Mouse (Mus musculus): ENCODE measurements around the gene Sypl2. TPM values are rescaled to one million over a fixed set of nuclear protein-coding genes. Genes with fewer than 3 reads are reported as not detected.
A peak's percentile ranks its signal among the peaks of the same experiment; 100 is the strongest.

The Sypl2 gene
- polyA plus RNA-seq, 1 experiment: not detected

- TF ChIP-seq GATA1 (IDR thresholded peaks at IDR 0.05; ENCODE audit: borderline replicate concordance, low read length) (no peak), FLI1 (IDR thresholded peaks at IDR 0.05; ENCODE audit: low read length) (no peak)
- peaks cover 51% of the 10 kb centered on the region for H3K36me3 ChIP-seq (replicated peaks; ENCODE audit: low read length)
- H3K4me1 ChIP-seq: peaks cover 46% of the 10 kb centered on the region
- no peaks in the 10 kb centered on the region for H3K9me3 ChIP-seq
- H3K27me3 ChIP-seq (replicated peaks): peaks cover 2% of the 10 kb centered on the region
- no peak overlapping the region for H3K4me3 ChIP-seq (replicated peaks)
Measured at GRCm38 (mm10) chr3:108206731-108207375, 19.6 kb downstream of the Sypl2 start.

- peaks cover 51% of the 10 kb centered on the region for H3K36me3 ChIP-seq (replicated peaks; ENCODE audit: low read length)
- peaks cover 50% of the 10 kb centered on the region for H3K4me1 ChIP-seq
- H3K9me3 ChIP-seq: no peaks in the 10 kb centered on the region
- no peak overlapping the region for H3K4me3 ChIP-seq (replicated peaks)
- no peak for TF ChIP-seq FLI1 (IDR thresholded peaks at IDR 0.05; ENCODE audit: low read length)
- TF ChIP-seq GATA1 (IDR thresholded peaks at IDR 0.05; ENCODE audit: borderline replicate concordance, low read length): no peak
- no peaks in the 10 kb centered on the region for H3K27me3 ChIP-seq (replicated peaks)
Measured at GRCm38 (mm10) chr3:108205601-108206000, 20.8 kb downstream of the Sypl2 start.

- H3K27me3 ChIP-seq (replicated peaks): no peaks in the 10 kb centered on the region
- peaks cover 52% of the 10 kb centered on the region for H3K36me3 ChIP-seq (replicated peaks; ENCODE audit: low read length)
- no peak overlapping the region for H3K4me3 ChIP-seq (replicated peaks)
- H3K9me3 ChIP-seq: no peaks in the 10 kb centered on the region
- TF ChIP-seq GATA1 (IDR thresholded peaks at IDR 0.05; ENCODE audit: borderline replicate concordance, low read length) (no peak), FLI1 (IDR thresholded peaks at IDR 0.05; ENCODE audit: low read length) (no peak)
- peaks cover 52% of the 10 kb centered on the region for H3K4me1 ChIP-seq
Measured at GRCm38 (mm10) chr3:108204470-108204869, 22.0 kb downstream of the Sypl2 start.

- Histone ChIP-seq H3K36me3 (replicated peaks; ENCODE audit: low read length) (peaks cover 59% of the 10 kb centered on the region), H3K4me1 (peaks cover 52% of the 10 kb centered on the region)
Measured at GRCm38 (mm10) chr3:108203621-108204325, 22.7 kb downstream of the Sypl2 start.

GRCm38 (mm10) chr3:108203212-108203611, 23.2 kb downstream of the Sypl2 start:
- no peak for TF ChIP-seq FLI1 (IDR thresholded peaks at IDR 0.05; ENCODE audit: low read length)
- TF ChIP-seq GATA1 (IDR thresholded peaks at IDR 0.05; ENCODE audit: borderline replicate concordance, low read length): no peak
- Histone ChIP-seq H3K27me3 (replicated peaks) (no peaks in the 10 kb centered on the region), H3K4me1 (peaks cover 48% of the 10 kb centered on the region), H3K36me3 (replicated peaks; ENCODE audit: low read length) (peaks cover 64% of the 10 kb centered on the region), H3K4me3 (replicated peaks) (no peak overlapping the region), H3K9me3 (no peaks in the 10 kb centered on the region)

More at GRCm38 (mm10) chr3:108203621-108204325, 22.7 kb downstream of the Sypl2 start:
- TF ChIP-seq GATA1 (IDR thresholded peaks at IDR 0.05; ENCODE audit: borderline replicate concordance, low read length) (no peak), FLI1 (IDR thresholded peaks at IDR 0.05; ENCODE audit: low read length) (no peak)
- no peaks in the 10 kb centered on the region for H3K27me3 ChIP-seq (replicated peaks)
- no peak overlapping the region for H3K4me3 ChIP-seq (replicated peaks)
- no peaks in the 10 kb centered on the region for H3K9me3 ChIP-seq

GRCm38 (mm10) chr3:108202506-108202905, 23.9 kb downstream of the Sypl2 start:
- Histone ChIP-seq H3K36me3 (replicated peaks; ENCODE audit: low read length) (peaks cover 69% of the 10 kb centered on the region), H3K4me3 (replicated peaks) (no peak overlapping the region), H3K4me1 (peaks cover 52% of the 10 kb centered on the region), H3K27me3 (replicated peaks) (no peaks in the 10 kb centered on the region), H3K9me3 (no peaks in the 10 kb centered on the region)
- TF ChIP-seq GATA1 (IDR thresholded peaks at IDR 0.05; ENCODE audit: borderline replicate concordance, low read length): no peak
- no peak for TF ChIP-seq FLI1 (IDR thresholded peaks at IDR 0.05; ENCODE audit: low read length)

- H3K36me3 ChIP-seq (replicated peaks; ENCODE audit: low read length): peaks cover 69% of the 10 kb centered on the region
- H3K27me3 ChIP-seq (replicated peaks): no peaks in the 10 kb centered on the region
- TF ChIP-seq GATA1 (IDR thresholded peaks at IDR 0.05; ENCODE audit: borderline replicate concordance, low read length) (no peak), FLI1 (IDR thresholded peaks at IDR 0.05; ENCODE audit: low read length) (no peak)
- no peaks in the 10 kb centered on the region for H3K9me3 ChIP-seq
- peak within 1 kb of the TSS; percentile 99 for H3K4me3 ChIP-seq (replicated peaks)
- H3K4me1 ChIP-seq: peaks cover 64% of the 10 kb centered on the region
Measured at GRCm38 (mm10) chr3:108200329-108201323, 25.8 kb downstream of the Sypl2 start, which contains the start of gene Cyb561d1. Gene Cyb561d1 (minus strand): TSS chr3:108201212.

- H3K9me3 ChIP-seq: no peaks in the 10 kb centered on the region
- H3K4me3 ChIP-seq (replicated peaks): peak overlapping the region; percentile 99
- peaks cover 68% of the 10 kb centered on the region for H3K4me1 ChIP-seq
- TF ChIP-seq GATA1 (IDR thresholded peaks at IDR 0.05; ENCODE audit: borderline replicate concordance, low read length) (no peak), FLI1 (IDR thresholded peaks at IDR 0.05; ENCODE audit: low read length) (no peak)
- H3K36me3 ChIP-seq (replicated peaks; ENCODE audit: low read length): peaks cover 64% of the 10 kb centered on the region
- no peaks in the 10 kb centered on the region for H3K27me3 ChIP-seq (replicated peaks)
Measured at GRCm38 (mm10) chr3:108199231-108199630, 27.2 kb downstream of the Sypl2 start.

GRCm38 (mm10) chr3:108197066-108197497, 29.4 kb downstream of the Sypl2 start:
- no peak overlapping the region for H3K4me3 ChIP-seq (replicated peaks)
- TF ChIP-seq GATA1 (IDR thresholded peaks at IDR 0.05; ENCODE audit: borderline replicate concordance, low read length): no peak
- TF ChIP-seq FLI1 (IDR thresholded peaks at IDR 0.05; ENCODE audit: low read length): no peak
- H3K36me3 ChIP-seq (replicated peaks; ENCODE audit: low read length): peaks cover 59% of the 10 kb centered on the region
- H3K27me3 ChIP-seq (replicated peaks): no peaks in the 10 kb centered on the region
- H3K9me3 ChIP-seq: no peaks in the 10 kb centered on the region
- peaks cover 67% of the 10 kb centered on the region for H3K4me1 ChIP-seq
